In the genomic region with DNA sequence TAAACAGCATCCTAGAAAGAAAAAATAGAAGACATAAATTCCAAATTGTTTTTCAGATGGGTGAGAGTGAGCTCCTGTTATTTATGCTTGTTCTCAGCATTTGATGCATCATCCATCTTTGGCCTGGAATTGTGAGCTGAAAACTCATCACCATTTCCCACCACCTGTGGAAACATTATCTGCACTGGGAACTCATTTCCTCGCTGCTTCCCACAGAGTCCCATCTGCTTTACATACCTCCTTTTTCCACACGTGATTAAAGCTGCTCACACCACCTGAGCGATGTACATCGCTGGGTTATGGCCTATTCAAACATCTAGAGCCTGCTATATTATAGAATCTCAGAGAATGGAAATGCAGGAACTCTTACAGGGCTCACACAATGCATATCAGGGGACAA, we compare ENCODE assay signal across 10 mouse cellular contexts.
"Had no signal": no experiment of that assay in that cellular context is flagged by ENCODE, and none has a peak within 500 bp of the region (broad histone marks: within the 10 kb centered on the region; RNA-seq: fewer than 3 reads in every experiment).

No protein-coding gene starts in this region.

- DNase-seq: kidney, postnatal 25 days; layer of hippocampus, adult 9-11 months; layer of hippocampus, postnatal 36 days; liver; liver, embryonic 13.5 days; liver, postnatal 0 days; lung, postnatal 14 days; midbrain, embryonic 14.5 days; retina, postnatal 1 day; thymus, postnatal 36 days had no signal

- ATAC-seq: liver, postnatal 0 days had no signal
